Mouse (Mus musculus) cortical plate, adult 2 months (tissue): Measurements from ENCODE around the gene Pyurf.
A peak's percentile ranks its signal among the peaks of the same experiment; 100 is the strongest.

Experiments used
- CTCF ChIP-seq: fragments of 200-500 bp; IDR thresholded peaks from 2 replicates; pipeline ENCODE4 v1.5.1; 2011; ENCODE audit warnings: mild to moderate bottlenecking, control low read depth, low read length; ENCODE audit not compliant: insufficient read depth; ENCODE audit errors: extremely low read depth
- POLR2A ChIP-seq: fragments of 200-500 bp; IDR thresholded peaks from 2 replicates; pipeline ENCODE4 v1.6.1; 2011; ENCODE audit warnings: mild to moderate bottlenecking, low read length, control low read depth; ENCODE audit not compliant: insufficient read depth; ENCODE audit errors: extremely low read depth

GRCm38 (mm10) chr6:57702743-57703499, 11.0 kb upstream of the Pyurf start:
- TF ChIP-seq CTCF (no peak), POLR2A (peak; percentile 95)
